Mouse (Mus musculus): ENCODE data around the gene Dlg1. TPM values are rescaled to one million over a fixed set of nuclear protein-coding genes. Genes with fewer than 3 reads are reported as not detected.
"Not testable (repeated sequence)": the region's sequence is repeated elsewhere in the genome, so short reads cannot be mapped to it uniquely, and the experiment has no call there.

Dlg1 gene
- total RNA-seq, 2 experiments from 2014 or later: 29.3 to 36.5 TPM

DNA sequence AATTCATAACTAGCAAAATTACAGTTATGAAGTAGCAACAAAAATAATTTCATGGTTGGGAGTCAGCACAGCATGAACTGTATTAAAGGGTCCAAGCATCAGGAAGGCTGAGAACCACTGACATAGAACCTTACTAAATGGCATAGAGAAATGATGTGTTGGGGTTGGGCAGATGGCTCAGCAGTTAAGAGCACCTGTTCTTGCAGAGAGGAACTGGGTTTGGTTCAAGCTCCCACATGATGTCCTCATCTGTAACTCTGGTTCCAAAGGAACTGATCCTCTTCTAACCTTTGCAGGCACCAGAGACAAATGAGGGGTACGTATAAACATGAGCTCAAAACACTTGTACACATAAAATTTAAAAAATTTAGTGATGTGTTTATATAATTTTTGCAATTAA is 59.7 kb downstream of the Dlg1 start:
- ATAC-seq (replicated peaks; ENCODE audit: low FRiP score, poor library complexity, severe bottlenecking): no peak

DNA sequence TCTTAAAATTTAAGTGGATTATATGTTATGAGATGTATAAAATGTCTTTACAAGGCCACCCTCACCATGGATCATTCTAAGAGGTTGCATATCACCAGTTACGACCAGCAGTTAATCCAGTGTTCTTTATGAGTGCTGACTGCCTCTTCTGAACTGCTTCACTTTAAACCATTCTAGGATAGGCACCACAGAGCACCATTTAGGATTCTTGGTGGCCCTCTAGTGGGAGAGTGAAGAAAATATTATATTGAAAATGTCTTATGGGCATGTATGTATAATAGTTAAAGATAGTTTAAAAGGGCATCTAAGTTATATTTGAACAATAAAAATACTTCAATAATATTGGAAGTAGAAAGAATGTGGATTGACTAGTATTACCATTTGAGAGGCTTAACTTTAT is 60.9 kb downstream of the Dlg1 start:
- no peak for ATAC-seq (replicated peaks; ENCODE audit: low FRiP score, poor library complexity, severe bottlenecking)

DNA sequence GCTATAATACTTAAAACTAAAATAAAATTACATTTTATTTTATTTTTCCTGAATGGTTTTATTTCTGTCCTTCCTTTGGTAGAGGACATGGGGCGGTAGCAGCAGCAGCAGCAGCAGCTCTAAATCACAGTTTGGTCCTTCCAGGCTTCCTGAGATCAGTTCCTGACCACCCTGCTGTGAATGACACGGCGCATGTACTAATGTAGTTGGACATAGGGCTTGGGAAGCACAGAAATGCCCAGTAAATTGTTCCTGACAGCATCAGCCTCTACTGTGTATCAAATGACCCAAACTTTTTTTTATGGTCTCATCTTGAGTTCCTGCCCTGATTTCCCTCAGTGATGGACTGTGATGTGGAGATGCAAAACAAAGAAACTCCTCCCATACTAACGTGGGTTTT is 61.6 kb downstream of the Dlg1 start:
- ATAC-seq (replicated peaks; ENCODE audit: low FRiP score, poor library complexity, severe bottlenecking): no peak

DNA sequence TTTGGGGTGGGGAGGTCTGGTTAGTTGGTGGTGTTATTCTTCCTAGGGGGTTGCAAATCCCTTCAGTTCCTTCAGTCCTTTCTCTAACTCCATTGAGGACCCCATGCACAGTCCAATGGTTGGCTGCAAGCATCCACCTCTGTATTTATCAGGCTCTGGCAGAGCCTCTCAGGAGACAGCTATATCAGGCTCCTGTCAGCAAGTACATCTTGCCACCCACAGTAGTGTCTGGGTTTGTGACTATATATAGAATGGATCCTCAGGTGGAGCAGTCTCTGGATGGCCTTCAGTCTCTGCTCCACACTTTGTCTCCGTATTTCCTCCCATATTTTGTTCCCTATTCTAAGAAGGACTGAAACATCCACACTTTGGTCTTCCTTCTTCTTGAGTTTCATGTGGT is 67.7 kb downstream of the Dlg1 start:
- not testable (repeated sequence) for ATAC-seq (replicated peaks; ENCODE audit: low FRiP score, poor library complexity, severe bottlenecking)

DNA sequence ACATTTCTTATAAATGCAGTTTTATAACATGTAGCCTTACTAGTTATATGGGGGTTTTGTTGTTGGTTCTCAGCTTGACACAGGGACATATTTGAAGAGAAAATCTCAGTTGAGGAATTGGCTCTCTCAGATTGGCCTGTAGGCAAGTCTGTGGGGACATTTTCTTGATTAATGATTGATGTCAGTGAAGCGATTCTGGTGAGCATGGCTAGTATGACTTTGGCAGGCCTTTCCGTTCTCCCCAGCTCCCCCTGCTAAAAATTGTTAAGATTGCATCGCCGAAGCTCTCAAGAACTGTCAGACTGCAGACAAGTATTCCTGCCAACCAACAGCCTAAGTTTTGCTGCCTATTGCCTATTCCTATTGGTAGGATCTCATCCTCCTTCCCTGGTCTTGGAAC is 73.8 kb downstream of the Dlg1 start:
- no peak for ATAC-seq (replicated peaks; ENCODE audit: low FRiP score, poor library complexity, severe bottlenecking)

DNA sequence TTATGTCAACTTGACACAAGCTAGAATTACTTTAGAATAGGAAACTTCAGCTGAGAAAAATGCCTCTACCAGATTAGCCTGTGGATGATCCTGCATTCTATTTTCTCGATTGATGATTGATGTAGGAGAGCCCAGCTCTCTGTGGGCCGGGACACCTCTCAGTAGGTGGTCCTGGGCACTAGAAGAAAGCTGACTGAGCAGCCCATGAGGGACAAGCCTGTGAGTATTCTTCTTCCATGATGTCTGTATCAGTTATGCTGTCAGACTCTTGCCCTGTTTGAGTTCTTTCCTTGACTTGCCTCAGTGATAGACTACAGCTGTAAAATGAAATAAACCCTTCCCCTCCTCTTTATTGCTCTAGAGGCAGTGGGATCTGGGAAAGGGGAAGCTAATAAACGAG is 74.5 kb downstream of the Dlg1 start:
- no peak for ATAC-seq (replicated peaks; ENCODE audit: low FRiP score, poor library complexity, severe bottlenecking)

DNA sequence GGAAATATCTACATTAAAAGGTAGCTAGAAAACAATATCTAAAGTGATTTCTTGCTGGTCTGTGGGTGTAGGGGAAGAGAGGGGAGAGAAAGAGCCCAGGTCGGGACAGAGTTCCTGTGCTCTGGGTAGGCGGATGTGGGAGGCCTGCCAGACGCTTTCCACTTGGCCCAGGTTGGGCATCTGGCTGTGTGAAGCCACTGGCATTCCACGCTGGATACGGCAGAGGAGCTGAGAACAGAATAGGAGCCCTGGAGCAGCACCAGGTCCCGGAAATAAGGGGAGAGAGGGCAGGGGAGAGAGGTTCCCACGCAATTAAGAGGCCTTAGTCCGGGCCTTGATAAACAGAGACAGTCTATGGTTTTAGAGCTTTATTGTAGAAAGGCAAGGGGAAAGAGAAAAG is 77.0 kb downstream of the Dlg1 start:
- ATAC-seq (replicated peaks; ENCODE audit: low FRiP score, poor library complexity, severe bottlenecking): no peak

DNA sequence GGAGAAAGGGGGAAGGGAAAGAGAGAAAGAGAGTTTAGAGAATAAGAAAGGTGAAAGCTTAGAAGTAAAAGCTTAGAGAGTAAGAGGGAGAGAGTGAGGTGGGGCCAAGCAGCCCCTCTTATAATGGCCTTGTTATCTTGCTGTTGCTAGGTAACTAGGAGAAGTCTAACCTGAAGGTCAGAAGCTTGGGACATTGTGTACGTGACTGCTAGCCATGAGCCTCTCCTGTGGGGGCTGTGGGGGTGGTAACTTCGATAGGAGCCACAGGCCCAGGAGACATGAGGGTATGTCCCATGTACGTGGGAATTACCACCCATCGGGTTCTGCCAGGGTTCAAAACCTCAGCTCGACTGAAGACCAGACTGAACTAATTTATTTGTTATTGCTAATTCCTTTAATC is 77.5 kb downstream of the Dlg1 start:
- no peak for ATAC-seq (replicated peaks; ENCODE audit: low FRiP score, poor library complexity, severe bottlenecking)

DNA sequence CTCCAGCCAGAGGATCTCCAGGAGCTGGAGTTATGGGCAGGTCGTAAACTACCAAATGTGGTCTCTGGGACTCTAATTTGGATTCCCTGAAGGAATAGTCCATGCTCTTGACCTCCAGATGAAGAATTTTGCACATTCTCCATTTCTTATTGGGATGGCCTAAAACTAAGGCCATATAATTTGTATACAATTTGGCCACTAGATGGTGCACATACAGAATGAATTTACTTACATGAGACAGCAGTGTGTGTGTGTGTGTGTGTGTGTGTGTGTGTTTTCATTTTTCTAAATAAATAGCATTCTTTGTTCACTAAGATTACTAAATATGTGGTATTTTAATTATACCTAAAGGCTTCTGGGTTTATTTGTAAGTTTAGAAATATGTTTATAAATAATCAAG is 87.3 kb downstream of the Dlg1 start:
- no peak for ATAC-seq (replicated peaks; ENCODE audit: low FRiP score, poor library complexity, severe bottlenecking)

DNA sequence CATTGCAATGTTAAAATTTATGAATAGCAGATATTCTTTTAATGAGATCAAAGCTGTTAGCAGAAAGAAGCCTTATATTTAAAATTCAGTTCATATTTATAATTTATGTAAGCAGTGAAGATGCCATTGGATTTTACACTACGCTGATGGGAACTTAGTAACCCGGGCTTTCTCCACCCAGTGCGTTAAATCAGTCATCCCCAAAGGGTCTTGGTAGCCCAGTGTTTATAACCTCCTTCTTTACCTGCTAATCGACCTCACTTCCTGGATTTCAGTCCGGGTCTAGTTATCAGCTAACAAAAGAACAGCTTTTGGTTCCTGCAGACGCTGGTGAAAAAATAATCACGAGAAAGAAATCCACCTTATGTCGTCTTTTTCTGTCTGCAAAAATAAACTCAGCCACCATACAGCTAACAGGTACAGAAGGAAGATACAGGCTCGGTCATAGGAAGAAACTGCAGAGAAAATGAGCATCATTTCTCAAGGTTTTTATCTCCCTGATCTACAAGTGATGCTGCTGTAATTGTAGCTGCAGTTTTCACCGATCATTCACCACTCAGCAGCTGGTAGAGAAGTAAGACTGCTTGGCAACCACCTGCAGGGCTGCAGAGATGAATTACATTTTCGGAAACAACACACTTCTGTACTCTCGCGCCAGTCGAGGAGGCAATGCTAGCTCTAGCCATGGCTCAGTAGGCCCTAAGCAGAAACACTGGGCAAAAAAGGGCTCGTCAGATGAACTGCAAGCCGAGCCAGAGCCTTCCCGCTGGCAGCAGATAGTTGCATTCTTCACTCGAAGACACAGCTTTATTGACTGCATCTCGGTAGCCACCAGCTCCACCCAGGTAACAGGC is 91.2 kb downstream of the Dlg1 start:
- ATAC-seq (replicated peaks; ENCODE audit: low FRiP score, poor library complexity, severe bottlenecking): no peak

DNA sequence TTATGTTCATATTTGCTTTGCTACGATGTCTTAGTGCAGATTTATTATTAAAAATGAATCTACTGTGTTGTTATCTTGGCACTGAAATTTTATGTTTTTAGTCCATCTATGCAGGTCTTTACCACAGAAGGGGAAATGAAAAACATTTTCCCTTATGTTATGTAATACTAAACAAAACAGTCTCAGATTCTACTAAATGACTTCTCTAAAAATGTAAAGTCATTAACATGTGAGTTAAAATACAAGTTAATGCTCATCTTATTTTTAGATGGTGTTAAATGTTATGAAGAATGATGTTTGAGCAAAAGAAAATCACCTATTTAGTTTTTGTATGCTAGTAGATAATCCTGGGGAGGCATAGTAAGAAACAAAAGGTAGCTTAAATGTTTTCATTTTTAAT is 91.8 kb downstream of the Dlg1 start:
- no peak for ATAC-seq (replicated peaks; ENCODE audit: low FRiP score, poor library complexity, severe bottlenecking)

DNA sequence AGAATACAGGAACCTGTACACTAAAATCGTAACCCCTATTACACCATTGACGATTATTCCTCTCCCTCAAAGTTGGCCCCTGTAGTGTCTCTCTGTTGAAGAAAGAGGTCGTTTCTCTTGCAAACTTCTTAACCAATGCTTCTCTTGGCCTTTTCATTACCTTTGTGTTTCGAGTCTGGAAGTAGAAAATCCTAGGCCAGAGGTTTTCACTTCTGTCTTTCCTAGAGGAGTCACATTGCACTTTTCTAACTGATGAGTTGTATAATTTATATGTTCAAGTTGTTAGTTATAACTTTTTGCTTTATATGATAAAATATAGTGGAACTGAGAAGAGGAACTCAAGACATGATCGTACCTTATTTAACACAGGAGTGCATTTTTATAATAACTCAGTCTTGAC is 93.2 kb downstream of the Dlg1 start:
- ATAC-seq (replicated peaks; ENCODE audit: low FRiP score, poor library complexity, severe bottlenecking): no peak

DNA sequence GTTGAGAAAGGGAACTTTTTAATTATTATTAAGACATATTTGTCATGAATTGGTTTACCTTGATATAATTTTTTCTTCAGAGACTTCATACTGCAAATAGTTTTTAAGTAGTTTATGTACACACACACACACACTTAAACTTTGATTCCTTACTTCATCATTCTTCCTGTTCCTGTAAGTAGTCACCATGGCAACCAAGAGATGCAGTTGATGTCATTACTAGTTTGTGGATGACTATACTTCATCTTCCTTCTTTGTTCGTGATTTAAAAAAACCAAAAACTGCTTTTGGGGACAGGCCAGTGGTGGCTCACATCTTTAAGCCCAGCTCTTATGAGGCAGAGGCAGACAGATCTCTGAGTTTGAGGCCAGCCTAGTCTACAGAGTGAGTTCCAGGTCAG is 94.4 kb downstream of the Dlg1 start:
- no peak for ATAC-seq (replicated peaks; ENCODE audit: low FRiP score, poor library complexity, severe bottlenecking)

DNA sequence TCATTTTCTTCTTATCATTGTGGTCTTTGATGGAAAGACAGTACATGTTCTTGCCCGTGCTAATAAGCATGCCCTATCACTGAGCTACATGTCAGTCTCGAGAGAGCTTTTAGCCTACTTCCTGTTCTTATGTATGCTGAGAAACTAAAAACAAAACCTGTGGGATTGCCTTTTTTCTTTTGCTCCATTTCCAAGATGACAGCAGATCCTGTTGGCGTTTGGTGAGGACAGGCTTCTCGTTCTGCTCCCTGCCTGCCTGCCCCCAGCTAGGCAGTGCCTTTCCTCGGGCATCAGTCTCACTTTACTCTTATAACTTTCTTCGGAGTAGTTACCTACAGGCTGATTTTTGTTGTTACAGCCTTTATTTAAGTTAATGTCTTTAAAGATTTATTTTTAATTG is 96.2 kb downstream of the Dlg1 start:
- ATAC-seq (replicated peaks; ENCODE audit: low FRiP score, poor library complexity, severe bottlenecking): no peak

DNA sequence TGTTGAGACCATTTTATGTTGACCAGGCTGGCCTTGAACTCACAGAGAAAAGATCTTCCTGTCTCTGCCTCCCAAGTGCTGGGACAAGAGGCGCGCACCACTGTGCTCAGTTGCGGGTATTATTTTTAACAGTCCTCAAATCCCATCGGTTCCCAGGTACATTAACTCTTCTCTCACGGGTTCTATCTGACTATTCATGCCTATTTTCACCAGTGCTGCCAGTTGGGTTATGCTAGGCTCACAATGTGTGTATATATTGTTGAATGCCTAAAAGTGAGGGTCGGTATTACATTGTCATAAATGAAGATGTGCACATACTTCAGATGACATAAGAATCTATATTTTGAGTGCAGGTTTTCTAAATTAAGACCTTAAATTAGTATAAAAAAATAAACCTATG is 103.1 kb downstream of the Dlg1 start:
- no peak for ATAC-seq (replicated peaks; ENCODE audit: low FRiP score, poor library complexity, severe bottlenecking)

DNA sequence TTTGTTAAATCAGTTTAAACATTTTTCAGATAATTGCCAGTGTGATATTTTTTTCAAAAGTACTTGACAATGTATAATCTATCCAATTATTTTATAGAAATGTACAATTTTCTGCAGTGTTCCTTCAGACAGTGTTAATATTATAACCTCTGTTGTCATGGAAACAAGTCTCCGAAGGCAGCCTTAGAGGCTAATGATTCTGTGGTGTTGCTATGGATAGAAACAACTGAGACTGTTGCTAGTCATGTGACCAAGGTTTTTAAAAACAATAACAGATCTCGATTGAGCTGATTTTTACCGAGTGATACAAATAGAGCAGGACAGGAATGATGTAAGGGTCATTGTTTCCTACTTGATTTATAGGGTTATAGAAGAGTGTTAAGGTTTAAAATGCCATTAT is 103.5 kb downstream of the Dlg1 start:
- no peak for ATAC-seq (replicated peaks; ENCODE audit: low FRiP score, poor library complexity, severe bottlenecking)

DNA sequence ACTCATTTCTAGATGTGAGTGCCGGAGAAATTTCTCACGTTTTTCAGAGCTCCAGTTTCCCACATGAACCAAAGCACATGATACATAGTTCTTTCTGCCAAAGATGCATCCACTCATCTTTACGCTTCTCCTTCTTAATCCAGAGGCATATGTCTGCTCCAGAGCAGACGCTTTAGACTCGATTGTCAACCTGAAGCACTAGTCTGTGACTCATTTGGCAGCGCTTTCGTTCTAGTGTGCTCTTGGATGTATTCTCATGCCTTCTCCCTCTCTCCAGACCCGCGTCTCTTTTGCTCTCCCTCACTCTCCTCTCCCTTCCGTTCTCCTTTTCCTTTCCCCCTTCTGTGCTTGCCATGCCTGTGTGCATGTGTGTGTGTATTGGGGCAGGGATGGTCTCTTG is 112.7 kb downstream of the Dlg1 start:
- ATAC-seq (replicated peaks; ENCODE audit: low FRiP score, poor library complexity, severe bottlenecking): no peak

DNA sequence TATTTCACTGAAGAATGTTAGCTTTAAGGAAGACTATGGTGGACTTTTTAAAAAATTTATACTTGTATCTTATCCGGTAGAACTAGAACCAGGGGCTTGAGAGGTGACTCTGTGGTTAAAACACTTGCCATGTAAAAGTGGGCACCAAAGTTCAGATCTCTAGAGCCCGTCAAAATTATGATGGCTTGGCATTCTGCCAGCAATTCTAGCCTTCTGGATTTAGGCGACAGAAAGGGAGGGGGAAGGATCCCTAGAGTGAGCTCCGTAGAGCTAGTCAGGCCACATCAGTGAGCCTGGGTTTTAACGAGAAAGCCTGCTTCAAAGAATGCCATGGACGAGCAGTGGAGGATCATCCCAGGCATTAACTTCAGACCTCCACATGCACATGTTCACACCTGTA is 117.8 kb downstream of the Dlg1 start:
- ATAC-seq (replicated peaks; ENCODE audit: low FRiP score, poor library complexity, severe bottlenecking): no peak

DNA sequence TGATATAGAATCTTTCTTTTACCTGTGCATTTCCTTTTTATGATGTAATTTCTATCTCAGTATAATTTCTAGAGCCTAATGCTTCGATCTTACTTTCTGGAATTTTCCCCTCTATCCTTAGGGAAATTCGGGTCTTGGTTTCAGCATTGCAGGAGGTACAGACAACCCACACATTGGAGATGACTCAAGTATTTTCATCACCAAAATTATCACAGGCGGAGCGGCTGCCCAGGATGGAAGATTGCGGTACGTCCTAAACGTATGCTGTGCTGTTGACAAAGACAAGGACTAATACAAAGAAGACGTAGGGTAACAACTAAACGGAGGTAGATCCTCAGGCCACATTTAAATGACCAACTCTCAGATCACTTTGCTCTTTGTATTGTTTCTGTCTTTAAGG is 126.8 kb downstream of the Dlg1 start:
- no peak for ATAC-seq (replicated peaks; ENCODE audit: low FRiP score, poor library complexity, severe bottlenecking)

DNA sequence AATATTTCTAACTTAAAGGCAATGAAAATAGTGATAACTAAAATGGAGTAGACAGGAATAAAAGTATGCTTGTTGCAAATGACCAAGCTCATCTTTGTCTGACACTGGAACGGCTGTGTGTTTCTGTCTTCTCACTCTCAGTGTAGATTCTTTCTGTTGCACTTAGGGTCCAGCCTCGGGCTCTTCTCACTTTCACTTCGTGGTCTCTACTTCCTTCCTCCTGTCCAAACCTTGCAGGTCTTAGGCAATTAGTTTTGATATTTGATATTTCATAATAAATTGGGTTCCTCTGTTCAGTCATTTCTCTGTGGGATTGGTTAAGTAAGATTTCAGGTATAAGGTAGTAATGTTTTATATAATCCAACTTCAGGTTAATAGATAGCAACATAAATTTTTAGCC is 140.4 kb downstream of the Dlg1 start:
- no peak for ATAC-seq (replicated peaks; ENCODE audit: low FRiP score, poor library complexity, severe bottlenecking)

DNA sequence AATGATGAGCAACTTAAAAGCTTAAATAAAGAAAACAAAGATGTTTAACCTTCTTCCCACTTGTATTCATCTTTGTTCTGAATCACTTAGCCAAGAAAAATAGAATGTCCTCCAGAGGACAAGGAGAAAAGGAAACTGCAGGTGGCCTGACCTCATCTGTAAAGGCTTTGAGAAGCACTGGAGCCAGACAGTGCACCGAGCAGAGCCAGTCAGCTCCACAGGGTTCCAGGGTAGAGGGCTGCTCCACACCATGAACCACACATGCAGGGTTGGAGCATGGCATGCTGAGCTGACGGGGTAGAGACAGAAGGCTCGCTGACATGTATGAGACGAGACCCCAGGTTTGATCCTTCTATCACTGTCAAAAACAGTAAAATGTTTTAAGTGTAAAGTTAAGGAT is 162.8 kb downstream of the Dlg1 start:
- ATAC-seq (replicated peaks; ENCODE audit: low FRiP score, poor library complexity, severe bottlenecking): no peak

DNA sequence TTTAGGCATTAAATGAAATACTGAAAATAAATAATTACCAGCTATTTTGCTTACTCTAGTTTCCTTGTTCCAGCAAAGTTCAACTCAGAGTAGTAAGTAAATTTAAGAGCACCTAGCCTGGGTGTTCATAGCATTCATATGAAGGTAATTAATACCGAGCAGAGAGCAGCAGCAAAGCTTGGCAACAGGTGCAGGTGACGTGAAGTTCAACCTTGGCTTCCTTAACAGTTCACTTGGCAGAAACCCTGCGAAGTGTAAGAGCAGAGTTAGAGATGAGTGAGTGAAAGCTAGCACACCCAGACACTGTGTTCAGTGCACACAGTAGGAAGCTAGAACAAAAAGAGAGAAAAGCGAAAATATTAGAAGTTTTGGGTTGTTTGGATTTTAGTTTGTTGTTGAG is 167.5 kb downstream of the Dlg1 start:
- no peak for ATAC-seq (replicated peaks; ENCODE audit: low FRiP score, poor library complexity, severe bottlenecking)
